Mouse (Mus musculus): Measurements from ENCODE around the gene B230104I21Rik. TPM values are rescaled to one million over a fixed set of nuclear protein-coding genes. Genes with fewer than 3 reads are reported as not detected.
A peak's percentile ranks its signal among the peaks of the same experiment; 100 is the strongest.

The B230104I21Rik gene
- total RNA-seq, 2 experiments from 2014 or later = 0.40 TPM; not detected in 1

DNA sequence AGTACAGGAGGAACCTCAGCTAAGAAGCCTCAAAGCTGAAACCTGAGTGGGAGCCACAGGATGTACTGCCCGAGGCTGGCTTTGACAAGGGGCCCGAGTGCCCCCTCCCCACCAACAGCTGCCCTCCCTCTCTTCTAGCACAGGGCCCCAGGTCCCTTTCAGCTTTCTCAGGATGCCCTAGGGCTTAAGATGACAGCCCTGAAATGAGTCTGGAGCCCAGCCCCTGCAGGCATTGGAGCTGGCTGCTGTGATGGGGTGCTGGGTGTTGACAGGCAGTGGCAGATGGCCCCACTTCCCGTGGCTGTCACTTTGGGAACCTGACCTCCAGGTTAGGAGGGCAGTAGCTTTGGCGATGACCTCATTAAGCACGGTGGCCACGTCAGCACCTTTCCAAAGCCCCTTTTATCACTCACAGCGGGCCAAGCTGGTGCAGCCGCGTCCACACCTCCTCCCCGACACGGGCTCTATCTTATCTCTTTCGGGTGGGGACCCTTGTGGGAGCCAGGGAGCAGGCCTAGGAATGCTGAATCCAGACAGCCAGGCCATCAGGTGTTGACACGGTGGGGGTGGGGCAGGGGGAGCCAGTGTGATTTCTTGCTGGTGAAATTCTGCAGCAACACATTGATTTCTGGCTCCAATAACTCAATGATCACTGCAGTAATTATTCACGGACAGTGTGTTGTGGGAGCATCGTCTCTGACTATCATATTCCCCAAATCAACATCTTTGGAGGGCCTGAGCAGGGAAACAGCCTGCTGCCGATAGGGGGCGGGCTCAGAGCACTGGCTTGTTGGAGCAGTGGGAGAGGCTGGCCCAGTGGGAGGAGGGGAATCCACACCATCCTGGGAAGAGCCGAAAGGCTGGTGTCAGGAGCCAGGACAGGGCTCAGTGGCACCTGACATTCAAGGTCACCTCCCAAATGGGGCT, 57.5 kb downstream of the B230104I21Rik start:
- peak; percentile 69 to 75 for DNase-seq (ENCODE audit: low spot score in 2 of 2)

DNA sequence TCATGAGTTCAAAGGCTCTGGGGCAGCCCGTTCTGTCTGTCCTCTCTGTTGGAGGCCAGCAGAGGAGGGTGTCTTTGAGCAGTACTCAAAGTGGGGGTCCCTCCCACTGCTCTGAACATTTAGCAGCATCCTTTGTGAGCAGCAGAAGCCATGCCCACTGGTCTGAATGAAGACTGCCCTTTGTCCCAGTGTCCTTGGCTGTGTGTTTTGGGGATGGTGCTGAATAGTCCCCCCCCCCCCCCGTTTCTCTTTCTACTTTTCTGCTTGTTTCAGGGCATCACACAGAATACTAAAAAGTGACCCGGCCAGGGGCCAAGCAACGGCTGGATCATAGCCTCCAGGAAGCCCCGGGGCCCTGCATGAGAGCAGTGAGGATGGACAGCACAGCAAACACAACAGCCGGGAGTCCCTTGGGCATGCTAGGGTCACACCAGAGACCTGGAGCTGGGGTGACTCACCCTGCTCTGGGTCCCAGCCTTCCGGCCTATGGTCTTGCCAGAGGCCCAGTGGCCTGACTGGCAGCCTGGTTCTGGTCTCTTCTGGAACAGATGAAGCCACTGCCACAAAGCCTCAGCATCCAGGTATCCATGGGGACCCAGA, 58.3 kb downstream of the B230104I21Rik start:
- DNase-seq (ENCODE audit: low spot score in 2 of 2) = peak; percentile 55 to 57

DNA sequence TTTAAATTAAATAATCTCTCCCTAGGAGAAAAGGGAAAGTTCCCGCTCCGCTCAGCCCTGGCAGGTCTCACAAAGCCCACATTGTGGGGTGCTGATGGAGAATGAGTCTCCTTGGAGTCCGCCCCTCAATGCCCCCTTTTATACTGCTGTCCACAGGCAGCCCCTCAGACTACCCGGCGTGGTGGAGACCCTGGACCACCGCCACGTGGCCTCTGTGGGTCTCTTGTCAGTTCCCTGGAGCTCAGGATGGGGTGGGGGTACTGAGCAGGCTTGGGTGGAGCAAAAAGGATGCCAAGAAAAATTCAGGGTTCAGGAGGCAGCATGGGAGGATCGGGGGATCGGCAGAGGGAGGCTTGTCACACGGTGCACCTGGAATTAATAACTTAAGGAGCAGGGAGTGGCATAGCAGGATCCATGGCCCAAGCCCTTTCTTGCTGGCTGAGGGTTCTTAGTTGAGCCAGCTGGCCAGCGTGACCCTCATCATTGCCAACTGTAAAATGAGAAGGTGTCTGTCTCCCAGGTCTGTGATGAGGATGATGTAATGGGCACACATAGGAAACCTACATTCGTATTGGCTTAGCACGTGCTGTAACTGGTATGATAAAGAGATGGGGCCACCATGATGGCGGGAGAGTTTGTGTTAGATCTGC, 60.9 kb downstream of the B230104I21Rik start:
- peak; percentile 34 to 47 for DNase-seq (ENCODE audit: low spot score in 2 of 2)

Other genes with a start within 250 kb of the B230104I21Rik start
- gene Trp73, start 195.9 kb upstream of the B230104I21Rik start, total RNA-seq (2021) = 1 to 10 TPM; 4.7 to 5.2 TPM
- 10 to 100 TPM; 27.3 to 33.0 TPM for gene Wrap73, start 193.8 kb upstream of the B230104I21Rik start, total RNA-seq (2021)
- gene Tprgl, start 175.5 kb upstream of the B230104I21Rik start, total RNA-seq (2021) = 100 to 1,000 TPM; 135 to 141 TPM
- 10 to 100 TPM; 11.4 to 11.6 TPM for gene Megf6, start 165.4 kb upstream of the B230104I21Rik start, total RNA-seq (2021)
- gene Arhgef16, start 34.5 kb upstream of the B230104I21Rik start, total RNA-seq (2021) = under 1 TPM in 1 of 2 experiments, not detected in 1; 0.41 TPM